Mouse (Mus musculus): ENCODE measurements at regions not wholly inside any gene's neighbourhood (a gene's known extent, or its start where the extent isn't known, plus 50 kb on each side); places are given as distances from the start of the nearest gene placed in this dataset.

GRCm38 (mm10) chr10:120552341-120553096, 76.2 kb upstream of the Hmga2 start:
- under 1% methylated on average over 56 of the region's 56 CpGs for WGBS
- Histone ChIP-seq H3K4me2 (replicated peaks) (peak overlapping the region; percentile 100), H3K36me3 (no peaks in the 10 kb centered on the region), H3K4me1 (peaks cover 18% of the 10 kb centered on the region), H3K9me3 (replicated peaks) (no peaks in the 10 kb centered on the region), H3K9ac (peak overlapping the region; percentile 53), H3K27me3 (no peaks in the 10 kb centered on the region), H3K27ac (replicated peaks) (peak overlapping the region; percentile 76), H3K4me3 (replicated peaks) (peak overlapping the region; percentile 59)
- peak; percentile 80 for ATAC-seq (ENCODE audit: insufficient number of reproducible peaks, low FRiP score, low TSS enrichment, low read depth)

- H3K27me3 ChIP-seq, result no peaks in the 10 kb centered on the region
- no peaks in the 10 kb centered on the region for H3K36me3 ChIP-seq
- peak; percentile 35; the same call in 1 of the 2 replicates for ATAC-seq (ENCODE audit: insufficient number of reproducible peaks, low FRiP score, low TSS enrichment, low read depth)
- H3K4me2 ChIP-seq (replicated peaks), result peak overlapping the region; percentile 100
- no peaks in the 10 kb centered on the region for H3K9me3 ChIP-seq (replicated peaks)
- H3K4me1 ChIP-seq, result peaks cover 18% of the 10 kb centered on the region
- WGBS, result under 1% methylated on average over 18 of the region's 18 CpGs
- H3K27ac ChIP-seq (replicated peaks), result 0 out of 2 replicates have a peak overlapping the region, but pooled peaks have one; percentile 76
- H3K9ac ChIP-seq, result peak overlapping the region; percentile 53; the same call in 1 of the 2 replicates
- peak overlapping the region; percentile 59 for H3K4me3 ChIP-seq (replicated peaks)
Measured at GRCm38 (mm10) chr10:120551851-120552281, 75.6 kb upstream of the Hmga2 start.

- Histone ChIP-seq H3K9me3 (replicated peaks) (no peaks in the 10 kb centered on the region), H3K4me3 (replicated peaks) (no peak overlapping the region), H3K27ac (replicated peaks) (no peak overlapping the region), H3K9ac (no peak overlapping the region), H3K36me3 (no peaks in the 10 kb centered on the region), H3K4me1 (peaks cover 6% of the 10 kb centered on the region), H3K4me2 (replicated peaks) (no peak overlapping the region), H3K27me3 (no peaks in the 10 kb centered on the region)
- WGBS, result 86% methylated on average over 11 of the region's 11 CpGs
- ATAC-seq (ENCODE audit: insufficient number of reproducible peaks, low FRiP score, low TSS enrichment, low read depth), result no peak
Measured at GRCm38 (mm10) chr10:120547164-120547563, 70.9 kb upstream of the Hmga2 start.

- Histone ChIP-seq H3K9ac (no peak overlapping the region), H3K27me3 (no peaks in the 10 kb centered on the region), H3K27ac (replicated peaks) (no peak overlapping the region), H3K36me3 (no peaks in the 10 kb centered on the region), H3K4me1 (no peaks in the 10 kb centered on the region), H3K4me3 (replicated peaks) (no peak overlapping the region), H3K9me3 (replicated peaks) (no peaks in the 10 kb centered on the region), H3K4me2 (replicated peaks) (no peak overlapping the region)
- ATAC-seq (ENCODE audit: insufficient number of reproducible peaks, low FRiP score, low TSS enrichment, low read depth), result no peak
- WGBS, result 89% methylated on average over 7 of the region's 7 CpGs
Measured at GRCm38 (mm10) chr10:120541618-120542017, 65.3 kb upstream of the Hmga2 start.

DNA sequence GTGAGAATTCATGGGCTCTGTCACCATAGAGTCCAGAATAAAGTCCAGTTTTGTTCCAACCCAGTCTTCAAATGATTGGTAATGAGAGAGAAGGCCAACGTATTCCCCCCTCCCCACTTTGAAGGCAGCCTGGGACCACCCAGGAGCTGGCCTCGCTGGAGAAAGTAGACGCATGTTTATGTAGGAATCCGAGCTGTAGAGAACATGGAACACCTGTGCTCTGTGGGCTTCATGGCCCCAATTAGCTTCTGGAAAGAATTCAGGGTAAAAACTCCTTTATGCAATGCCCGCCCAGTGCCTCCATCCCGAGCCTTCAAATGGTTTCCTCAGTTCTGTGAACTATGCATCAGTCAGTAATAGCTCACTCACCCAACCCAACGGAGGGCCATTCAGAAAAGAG, 62.3 kb upstream of the Hmga2 start:
- H3K9me3 ChIP-seq (replicated peaks), result no peaks in the 10 kb centered on the region
- no peak overlapping the region for H3K4me3 ChIP-seq (replicated peaks)
- no peak overlapping the region for H3K4me2 ChIP-seq (replicated peaks)
- no peaks in the 10 kb centered on the region for H3K36me3 ChIP-seq
- WGBS, result 48% methylated on average over 7 of the region's 7 CpGs
- H3K27ac ChIP-seq (replicated peaks), result no peak overlapping the region
- no peak for ATAC-seq (ENCODE audit: insufficient number of reproducible peaks, low FRiP score, low TSS enrichment, low read depth)
- no peaks in the 10 kb centered on the region for H3K27me3 ChIP-seq
- no peak overlapping the region for H3K9ac ChIP-seq
- H3K4me1 ChIP-seq, result no peaks in the 10 kb centered on the region

- no peaks in the 10 kb centered on the region for H3K9me3 ChIP-seq (replicated peaks)
- H3K36me3 ChIP-seq, result no peaks in the 10 kb centered on the region
- no peak overlapping the region for H3K27ac ChIP-seq (replicated peaks)
- H3K4me3 ChIP-seq (replicated peaks), result no peak overlapping the region
- H3K4me2 ChIP-seq (replicated peaks), result no peak overlapping the region
- no peak for ATAC-seq (ENCODE audit: insufficient number of reproducible peaks, low FRiP score, low TSS enrichment, low read depth)
- no peak overlapping the region for H3K9ac ChIP-seq
- 94% methylated on average over 5 of the region's 5 CpGs for WGBS
- no peaks in the 10 kb centered on the region for H3K4me1 ChIP-seq
- no peaks in the 10 kb centered on the region for H3K27me3 ChIP-seq
Measured at GRCm38 (mm10) chr10:120528406-120528805, 52.1 kb upstream of the Hmga2 start.

DNA sequence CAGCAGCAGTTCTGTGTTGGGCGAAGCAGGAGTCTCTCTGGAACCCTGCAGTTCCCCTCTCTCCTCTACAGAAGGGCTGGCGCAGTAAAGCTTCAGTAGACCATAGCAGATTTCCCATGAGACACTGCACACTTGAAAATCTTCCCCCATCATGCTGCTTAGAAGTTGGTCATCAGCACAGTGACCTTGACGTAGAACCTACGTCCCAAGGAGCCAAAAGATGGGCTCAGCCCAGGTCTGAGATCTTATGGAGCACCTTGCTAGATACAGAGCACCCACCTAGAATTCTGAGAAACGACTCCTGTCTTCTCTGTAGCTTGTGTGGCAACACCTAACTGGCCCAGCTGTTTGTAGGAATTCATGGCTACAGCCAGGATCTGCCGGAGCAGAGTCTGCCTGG, 51.7 kb upstream of the Hmga2 start:
- H3K9me3 ChIP-seq (replicated peaks), result no peaks in the 10 kb centered on the region
- H3K4me1 ChIP-seq, result no peaks in the 10 kb centered on the region
- no peaks in the 10 kb centered on the region for H3K27me3 ChIP-seq
- no peak overlapping the region for H3K27ac ChIP-seq (replicated peaks)
- H3K36me3 ChIP-seq, result no peaks in the 10 kb centered on the region
- no peak overlapping the region for H3K9ac ChIP-seq
- no peak overlapping the region for H3K4me3 ChIP-seq (replicated peaks)
- H3K4me2 ChIP-seq (replicated peaks), result no peak overlapping the region
- no peak for ATAC-seq (ENCODE audit: insufficient number of reproducible peaks, low FRiP score, low TSS enrichment, low read depth)
- 85% methylated on average over 6 of the region's 6 CpGs for WGBS

GRCm38 (mm10) chr10:120526991-120527390, 50.7 kb upstream of the Hmga2 start:
- no peak for ATAC-seq (ENCODE audit: insufficient number of reproducible peaks, low FRiP score, low TSS enrichment, low read depth)
- Histone ChIP-seq H3K4me1 (no peaks in the 10 kb centered on the region), H3K27ac (replicated peaks) (no peak overlapping the region), H3K4me3 (replicated peaks) (no peak overlapping the region), H3K27me3 (no peaks in the 10 kb centered on the region), H3K9me3 (replicated peaks) (no peaks in the 10 kb centered on the region), H3K4me2 (replicated peaks) (no peak overlapping the region), H3K36me3 (no peaks in the 10 kb centered on the region), H3K9ac (no peak overlapping the region)
- 56% methylated on average over 6 of the region's 6 CpGs for WGBS
